Mouse (Mus musculus): ENCODE measurements at regions not wholly inside any gene's neighbourhood (a gene's known extent, or its start where the extent isn't known, plus 50 kb on each side); places are given as distances from the start of the nearest gene placed in this dataset.

DNA sequence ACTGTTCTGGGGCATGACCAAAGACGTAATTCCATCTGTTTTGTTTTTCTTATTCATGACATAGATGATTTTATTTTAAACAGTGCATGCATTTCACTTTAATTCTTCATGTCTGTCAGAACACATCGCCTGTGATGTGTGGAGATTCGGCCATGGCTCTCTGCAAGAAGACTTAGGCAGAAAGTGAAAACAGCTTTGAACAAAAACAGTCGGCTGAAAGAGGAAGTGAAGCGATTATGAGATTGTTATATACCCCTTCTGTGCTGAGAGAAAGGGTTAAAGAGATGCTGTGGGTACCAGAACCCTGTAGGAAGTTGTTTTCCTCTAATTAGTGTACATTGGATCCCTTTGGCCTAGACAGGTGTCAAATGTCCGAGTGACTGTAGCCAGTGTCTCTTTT, 287.1 kb downstream of the Epha4 start:
- no peak for TF ChIP-seq POLR2A (IDR thresholded peaks at IDR 0.05; ENCODE audit: insufficient read depth, low read depth, low read length)
- no peak for TF ChIP-seq CTCF (IDR thresholded peaks at IDR 0.05; ENCODE audit: insufficient read depth, low read depth, low read length)

Measured in olfactory bulb, adult 2 months (tissue).